Mouse (Mus musculus) liver, postnatal 0 days (tissue): ENCODE data around the gene Dcun1d4. TPM values are rescaled to one million over a fixed set of nuclear protein-coding genes. Genes with fewer than 3 reads are reported as not detected.

Experiments
- ATAC-seq: fragments of 200-750 bp; cut with Nextera tagmentation; 2 replicates; pipeline ENCODE4 v1.8.0; 2017; ENCODE audit warnings: mild to moderate bottlenecking, moderate library complexity
- DNase-seq: peaks from one replicate; pipeline ENCODE4 v3.0.0-alpha.2; 2016
- H3K27ac ChIP-seq: fragments of 300-500 bp; sonication (generic); 2 replicates; pipeline ENCODE4 v1.5.1; 2014; ENCODE audit warnings: antibody characterized with exemption, moderate library complexity, mild to moderate bottlenecking, low read depth
- H3K27me3 ChIP-seq: fragments of 300-500 bp; sonication (generic); 2 replicates; pipeline ENCODE4 v1.6.1; 2014; ENCODE audit warnings: low read length, control low read depth, mixed read lengths; ENCODE audit not compliant: insufficient read depth
- H3K36me3 ChIP-seq: fragments of 300-500 bp; sonication (generic); replicated peaks from 2 replicates; pipeline ENCODE4 v1.6.1; 2014; ENCODE audit warnings: mild to moderate bottlenecking, control low read depth, low read length, moderate library complexity, mixed read lengths; ENCODE audit not compliant: insufficient read depth
- H3K4me1 ChIP-seq: fragments of 300-500 bp; sonication (generic); 2 replicates; pipeline ENCODE4 v1.6.1; 2014; ENCODE audit warnings: antibody characterized with exemption, mild to moderate bottlenecking, control low read depth; ENCODE audit not compliant: insufficient read depth
- H3K4me2 ChIP-seq: fragments of 300-500 bp; sonication (generic); 2 replicates; pipeline ENCODE4 v1.6.1; 2014; ENCODE audit warnings: low read depth, mild to moderate bottlenecking, low read length, moderate library complexity, mixed read lengths
- H3K4me3 ChIP-seq: fragments of 300-500 bp; sonication (generic); 2 replicates; pipeline ENCODE4 v1.5.1; 2014; ENCODE audit warnings: low read depth, low read length
- H3K9ac ChIP-seq: fragments of 300-500 bp; sonication (generic); replicated peaks from 2 replicates; pipeline ENCODE4 v1.6.1; 2014; ENCODE audit warnings: mild to moderate bottlenecking, moderate library complexity
- H3K9me3 ChIP-seq: fragments of 300-500 bp; sonication (generic); 2 replicates; pipeline ENCODE4 v1.6.1; 2016; ENCODE audit warnings: mild to moderate bottlenecking, control low read depth, low read length, mixed read lengths
- CTCF ChIP-seq: sonication (generic); IDR thresholded peaks from 2 replicates; pipeline ENCODE4 v1.5.1; 2016; ENCODE audit warnings: antibody characterized with exemption, low read depth
- EP300 ChIP-seq: IDR thresholded peaks from 2 replicates; pipeline ENCODE4 v1.6.1; 2016; ENCODE audit warnings: antibody characterized with exemption, low read depth, mild to moderate bottlenecking
- WGBS: fragments of 180-500 bp; shearing (Covaris S2); extraction: QIAGEN DNeasy Blood & Tissue Kit; methylation state at CpG from one replicate; pipeline ENCODE4 v1.1.7; 2014; ENCODE audit not compliant: insufficient replicate concordance; 5-methylcytosine and 5-hydroxymethylcytosine counted together
- polyA plus RNA-seq: library from polyadenylated mRNA; unstranded; fragments of >200 nt; fragmentation: Nextera tagmentation; extraction: Ambion mirVana; gene quantifications from 2 replicates; pipeline ENCODE4 v1.2.1, GENCODE M21; 2015

The Dcun1d4 gene
- polyA plus RNA-seq, 1 experiment from 2014 or later = 4.1 TPM

DNA sequence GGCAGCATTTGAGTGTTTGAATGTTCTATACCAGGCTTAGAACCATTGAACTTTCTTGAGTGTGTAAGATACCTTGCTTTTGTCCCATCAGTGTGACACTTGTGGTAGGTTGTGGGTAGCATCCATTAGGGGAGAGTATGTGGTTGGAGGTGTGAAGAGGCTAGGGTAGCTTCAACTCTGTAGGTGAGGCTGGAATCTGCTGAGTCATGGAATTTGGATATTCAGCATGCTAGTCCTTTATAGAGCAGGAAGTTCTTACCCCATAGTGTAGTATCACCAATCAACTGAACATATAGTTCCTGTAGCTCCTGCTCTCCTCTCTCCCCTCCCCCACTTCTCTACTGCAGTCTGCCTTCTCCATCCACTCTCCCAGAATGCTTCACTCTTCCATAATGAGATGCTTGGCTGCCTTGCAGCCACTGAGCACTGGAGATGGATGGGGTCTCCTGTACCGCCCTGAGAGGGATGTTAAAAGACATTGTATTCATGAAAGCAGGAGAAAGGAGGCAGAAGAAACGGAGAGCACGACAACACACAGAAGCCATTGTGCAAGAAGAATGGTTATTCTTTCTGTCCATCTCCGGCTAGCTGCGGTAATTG lies 3.3 kb downstream of the Dcun1d4 start:
- ATAC-seq (no peak), DNase-seq (no peak)
- no peak overlapping the region for H3K9ac ChIP-seq
- H3K9me3 ChIP-seq = no peaks in the 10 kb centered on the region
- no peaks in the 10 kb centered on the region for H3K27me3 ChIP-seq
- no peak overlapping the region for H3K4me2 ChIP-seq
- no peak overlapping the region for H3K4me3 ChIP-seq
- H3K36me3 ChIP-seq = no peaks in the 10 kb centered on the region
- no peak for TF ChIP-seq CTCF
- TF ChIP-seq EP300 = no peak
- 73% methylated on average over 5 of the region's 5 CpGs for WGBS
- H3K4me1 ChIP-seq = no peaks in the 10 kb centered on the region
- H3K27ac ChIP-seq = no peak overlapping the region

DNA sequence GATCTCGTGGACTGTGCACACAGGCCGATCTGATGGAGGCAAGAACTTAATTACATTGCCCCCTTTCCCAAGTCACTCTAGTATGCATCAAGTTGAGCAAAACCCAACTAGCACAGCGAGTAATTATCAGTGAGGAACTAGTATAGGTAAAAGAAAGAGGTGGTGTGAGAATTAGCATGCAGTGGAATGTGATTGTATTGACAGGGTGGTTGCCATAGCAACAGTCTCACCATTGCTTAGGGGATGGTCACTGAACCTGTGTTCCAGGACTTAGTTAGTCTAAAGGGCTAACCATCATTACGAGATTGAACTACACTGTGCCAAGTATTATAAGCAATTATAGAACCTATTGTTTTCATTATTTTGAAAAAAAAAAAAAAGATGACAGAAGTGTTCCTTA lies 5.7 kb downstream of the Dcun1d4 start:
- Histone ChIP-seq H3K9me3 (no peaks in the 10 kb centered on the region), H3K36me3 (no peaks in the 10 kb centered on the region), H3K27me3 (no peaks in the 10 kb centered on the region), H3K4me1 (no peaks in the 10 kb centered on the region), H3K4me3 (no peak overlapping the region), H3K4me2 (no peak overlapping the region), H3K9ac (no peak overlapping the region), H3K27ac (no peak overlapping the region)
- DNase-seq = no peak
- no peak for ATAC-seq
- whole genome bisulfite sequencing = 50% methylated on average over 4 of the region's 4 CpGs
- TF ChIP-seq CTCF = no peak
- TF ChIP-seq EP300 = no peak

DNA sequence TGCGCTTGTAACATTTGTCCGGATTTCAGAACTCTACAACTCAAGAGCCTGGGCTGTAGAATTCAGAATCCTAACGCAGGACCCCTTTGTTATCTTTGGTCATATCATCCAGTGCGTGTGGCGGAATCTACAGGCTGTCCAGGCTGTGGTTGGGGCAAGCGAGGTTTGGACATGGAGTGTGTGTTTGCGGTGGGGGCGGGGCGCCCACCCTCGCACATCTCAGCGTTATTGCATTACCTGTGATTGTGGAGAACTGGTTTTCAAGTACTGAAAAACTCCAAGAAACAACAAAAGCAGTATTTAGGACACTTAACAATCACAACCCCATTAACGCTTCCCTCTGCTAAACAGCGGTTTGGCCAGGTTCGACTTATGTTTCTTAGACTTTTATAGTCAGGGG lies 9.1 kb downstream of the Dcun1d4 start:
- Histone ChIP-seq H3K9ac (peak overlapping the region; percentile 43; the same call in 1 of the 2 replicates), H3K4me3 (peak overlapping the region; percentile 70), H3K4me1 (peaks cover 5% of the 10 kb centered on the region; the same call in 1 of the 2 replicates), H3K27ac (0 out of 2 replicates have a peak overlapping the region, but pooled peaks have one; percentile 13), H3K36me3 (no peaks in the 10 kb centered on the region), H3K9me3 (no peaks in the 10 kb centered on the region), H3K4me2 (peak overlapping the region; percentile 99), H3K27me3 (no peaks in the 10 kb centered on the region)
- DNase-seq (peak; percentile 28), ATAC-seq (no peak)
- 6% methylated on average over 14 of the region's 14 CpGs for WGBS
- TF ChIP-seq EP300 = no peak
- TF ChIP-seq CTCF = no peak

DNA sequence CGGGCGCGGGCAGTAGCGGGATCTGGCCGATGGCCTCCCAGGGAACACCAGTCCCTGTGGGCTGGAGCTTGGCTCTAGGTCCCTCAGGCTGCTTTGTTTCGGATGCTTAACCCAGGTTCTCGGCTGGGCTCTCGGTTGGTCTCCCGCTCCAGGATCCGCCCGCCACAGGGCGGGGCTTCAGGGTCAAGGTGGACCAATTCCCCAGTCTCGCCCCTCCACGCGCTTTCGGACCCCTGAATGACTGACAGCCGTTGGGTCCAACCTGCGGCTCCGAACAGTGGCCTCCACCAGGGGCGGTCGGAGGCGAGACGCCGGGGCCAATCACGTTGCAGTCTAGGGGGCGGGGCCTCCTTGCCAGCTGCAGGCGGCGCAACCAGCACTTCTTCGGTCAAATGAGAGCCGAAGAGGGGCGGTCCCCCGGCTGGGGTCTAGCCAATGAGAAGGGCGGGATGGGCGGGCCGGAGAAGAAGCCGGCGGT lies 9.8 kb downstream of the Dcun1d4 start:
- H3K27me3 ChIP-seq = no peaks in the 10 kb centered on the region
- TF ChIP-seq CTCF = peak; percentile 55
- TF ChIP-seq EP300 = no peak
- under 1% methylated on average over 35 of the region's 37 CpGs for WGBS
- ATAC-seq (peak; percentile 95), DNase-seq (peak; percentile 99)
- peak overlapping the region; percentile 58 for H3K9ac ChIP-seq
- H3K36me3 ChIP-seq = no peaks in the 10 kb centered on the region
- peak overlapping the region; percentile 99 for H3K4me2 ChIP-seq
- peak overlapping the region; percentile 52 for H3K27ac ChIP-seq
- H3K4me3 ChIP-seq = peak overlapping the region; percentile 70
- H3K9me3 ChIP-seq = no peaks in the 10 kb centered on the region
- peaks cover 5% of the 10 kb centered on the region; the same call in 1 of the 2 replicates for H3K4me1 ChIP-seq

- peak overlapping the region; percentile 52 for H3K27ac ChIP-seq
- no peaks in the 10 kb centered on the region for H3K27me3 ChIP-seq
- WGBS = under 1% methylated on average over 63 of the region's 70 CpGs
- H3K9me3 ChIP-seq = no peaks in the 10 kb centered on the region
- no peaks in the 10 kb centered on the region for H3K36me3 ChIP-seq
- peak overlapping the region; percentile 65 for H3K9ac ChIP-seq
- peak; percentile 47 for DNase-seq
- H3K4me1 ChIP-seq = peaks cover 5% of the 10 kb centered on the region; the same call in 1 of the 2 replicates
- peak overlapping the region; percentile 70 for H3K4me3 ChIP-seq
- H3K4me2 ChIP-seq = peak overlapping the region; percentile 99
- peak; percentile 35 for ATAC-seq
- TF ChIP-seq EP300 (no peak), CTCF (no peak; the same call in 1 of the 2 replicates)
These were observed 10.5 kb downstream of the Dcun1d4 start for GRCm38 (mm10) chr5:73491074-73491836.
